Mouse (Mus musculus) adrenal gland, adult 8-10 months (tissue): Measurements from ENCODE around the gene Zdhhc16. TPM values are rescaled to one million over a fixed set of nuclear protein-coding genes. Genes with fewer than 3 reads are reported as not detected.

Source experiments
- DNase-seq: peaks from one replicate; pipeline ENCODE4 v3.0.0; 2022
- total RNA-seq, 4 experiments: library from RNA; stranded (reverse); gene quantifications; 2 replicates each; pipeline ENCODE4 v1.2.4; 2022

Gene Zdhhc16
- total RNA-seq, 4 experiments from 2014 or later: 29.5 to 40.7 (median 34.8) TPM

- no peak for DNase-seq
Observed at GRCm38 (mm10) chr19:41989810-41990209, 56.5 kb downstream of the Zdhhc16 start.

GRCm38 (mm10) chr19:41991926-41992477 lies 58.7 kb downstream of the Zdhhc16 start:
- DNase-seq: no peak

DNA sequence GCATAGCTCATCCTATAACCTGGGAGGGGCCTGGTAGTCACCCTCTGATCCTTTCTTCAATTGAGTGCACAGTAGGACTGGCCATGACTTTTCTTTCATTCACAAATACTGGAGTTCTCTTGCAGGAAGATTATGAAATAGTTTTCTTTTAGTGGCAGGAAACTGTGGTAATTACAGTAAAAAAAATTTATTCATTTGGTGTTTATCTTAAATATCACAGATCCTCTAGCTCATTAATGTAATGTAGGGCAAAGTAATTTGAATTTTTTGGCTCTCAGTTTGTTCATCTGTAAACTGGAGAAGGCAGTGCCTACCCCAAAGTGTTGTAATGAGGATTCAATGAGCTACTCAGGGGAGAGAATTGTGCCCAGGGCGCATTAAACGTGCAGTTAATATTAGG lies 59.7 kb downstream of the Zdhhc16 start:
- DNase-seq: no peak

- peak; percentile 77 for DNase-seq
Observed at GRCm38 (mm10) chr19:41993484-41993883, 60.2 kb downstream of the Zdhhc16 start.

Other genes with a start within 250 kb of the Zdhhc16 start
- 10 to 100 TPM in 2 of 4 experiments, 1 to 10 TPM in 2; 5.7 to 32.3 (median 14.2) TPM for gene Slit1, start 189.8 kb upstream of the Zdhhc16 start, total RNA-seq
- 1 to 10 TPM; 4.5 to 8.6 (median 7.2) TPM for gene Arhgap19, start 131.4 kb upstream of the Zdhhc16 start, total RNA-seq
- gene Frat1, start 103.5 kb upstream of the Zdhhc16 start, total RNA-seq: 1 to 10 TPM; 7.5 to 9.2 (median 8.8) TPM
- 1 to 10 TPM; 1.8 to 4.4 (median 3.8) TPM for gene Frat2, start 85.3 kb upstream of the Zdhhc16 start, total RNA-seq
- 10 to 100 TPM; 15.8 to 17.9 (median 17.0) TPM for gene Rrp12, start 37.3 kb upstream of the Zdhhc16 start, total RNA-seq
- 100 to 1,000 TPM; 650 to 931 (median 818) TPM for gene Pgam1, start 21.6 kb upstream of the Zdhhc16 start, total RNA-seq
- gene Exosc1, start 57 bp upstream of the Zdhhc16 start, total RNA-seq: 10 to 100 TPM; 26.6 to 34.0 (median 30.8) TPM
- 10 to 100 TPM; 25.4 to 36.3 (median 29.7) TPM for gene Mms19, start 47.7 kb downstream of the Zdhhc16 start, total RNA-seq
- gene Ubtd1, start 48.3 kb downstream of the Zdhhc16 start, total RNA-seq: 10 to 100 TPM; 17.2 to 23.2 (median 21.2) TPM
- gene Ankrd2, start 102.5 kb downstream of the Zdhhc16 start, total RNA-seq: 1 to 10 TPM in 1 of 4 experiments, under 1 TPM in 2, not detected in 1; 0.27 to 1.3 (median 0.42) TPM
- 10 to 100 TPM in 2 of 4 experiments, 1 to 10 TPM in 2; 2.8 to 17.4 (median 9.1) TPM for gene Hoga1, start 112.1 kb downstream of the Zdhhc16 start, total RNA-seq
- 1 to 10 TPM in 2 of 4 experiments, under 1 TPM in 2; 0.58 to 3.5 (median 1.5) TPM for gene 4933411K16Rik, start 118.8 kb downstream of the Zdhhc16 start, total RNA-seq
- gene Morn4, start 152.9 kb downstream of the Zdhhc16 start, total RNA-seq: 10 to 100 TPM in 3 of 4 experiments, 1 to 10 TPM in 1; 9.1 to 25.1 (median 19.8) TPM
- gene Pi4k2a, start 157.0 kb downstream of the Zdhhc16 start, total RNA-seq: 10 to 100 TPM; 78.8 to 81.8 (median 80.4) TPM
- gene Avpi1, start 195.6 kb downstream of the Zdhhc16 start, total RNA-seq: 100 to 1,000 TPM in 1 of 4 experiments, 10 to 100 TPM in 3; 53.5 to 107 (median 73.9) TPM
- 10 to 100 TPM; 35.2 to 56.5 (median 47.4) TPM for gene Marveld1, start 213.9 kb downstream of the Zdhhc16 start, total RNA-seq
- gene Zfyve27, start 230.5 kb downstream of the Zdhhc16 start, total RNA-seq: 10 to 100 TPM; 53.2 to 70.1 (median 61.8) TPM